Mouse (Mus musculus) intestine, postnatal 0 days (tissue): ENCODE data around the gene Ect2. TPM values are rescaled to one million over a fixed set of nuclear protein-coding genes. Genes with fewer than 3 reads are reported as not detected.

Experiments used
- ATAC-seq: fragments of 200-750 bp; cut with Nextera tagmentation; 2 replicates; pipeline ENCODE4 v1.8.0; 2017; ENCODE audit warnings: mild to moderate bottlenecking, moderate TSS enrichment, moderate library complexity
- H3K27ac ChIP-seq: fragments of 300-500 bp; sonication (generic); 2 replicates; pipeline ENCODE4 v1.5.1; 2014; ENCODE audit warnings: mild to moderate bottlenecking, low read depth, low read length, moderate library complexity
- H3K27me3 ChIP-seq: fragments of 300-500 bp; sonication (generic); replicated peaks from 2 replicates; pipeline ENCODE4 v1.6.1; 2014; ENCODE audit warnings: low read length, mixed read lengths; ENCODE audit not compliant: control insufficient read depth, insufficient read depth
- H3K36me3 ChIP-seq: fragments of 300-500 bp; sonication (generic); 2 replicates; pipeline ENCODE4 v1.6.1; 2014; ENCODE audit warnings: mild to moderate bottlenecking, moderate library complexity; ENCODE audit not compliant: control insufficient read depth, insufficient read depth
- H3K4me1 ChIP-seq: fragments of 300-500 bp; sonication (generic); replicated peaks from 2 replicates; pipeline ENCODE4 v1.6.1; 2014; ENCODE audit warnings: antibody characterized with exemption, low read length, mixed read lengths; ENCODE audit not compliant: control insufficient read depth, insufficient read depth
- H3K4me2 ChIP-seq: fragments of 300-500 bp; sonication (generic); replicated peaks from 2 replicates; pipeline ENCODE4 v1.6.1; 2014; ENCODE audit warnings: low read depth, mild to moderate bottlenecking, moderate library complexity
- H3K4me3 ChIP-seq: fragments of 300-500 bp; sonication (generic); 2 replicates; pipeline ENCODE4 v1.5.1; 2014; ENCODE audit warnings: low read depth, low read length
- H3K9ac ChIP-seq: fragments of 300-500 bp; sonication (generic); 2 replicates; pipeline ENCODE4 v1.6.1; 2014; ENCODE audit warnings: mild to moderate bottlenecking, low read depth, low read length
- H3K9me3 ChIP-seq: fragments of 300-500 bp; sonication (generic); 2 replicates; pipeline ENCODE4 v1.6.1; 2016; ENCODE audit warnings: mixed run types; ENCODE audit not compliant: control insufficient read depth
- CTCF ChIP-seq: sonication (generic); IDR thresholded peaks from 2 replicates; pipeline ENCODE4 v1.5.1; 2016; ENCODE audit warnings: low read depth, mild to moderate bottlenecking, control low read depth, antibody characterized with exemption, moderate library complexity
- WGBS: fragments of 180-500 bp; shearing (Covaris S2); extraction: QIAGEN DNeasy Blood & Tissue Kit; methylation state at CpG from one replicate; pipeline ENCODE4 v1.1.7; 2014; 5-methylcytosine and 5-hydroxymethylcytosine counted together
- polyA plus RNA-seq: library from polyadenylated mRNA; unstranded; fragments of >200 nt; fragmentation: Nextera tagmentation; extraction: Ambion mirVana; gene quantifications from 2 replicates; pipeline ENCODE4 v1.2.1, GENCODE M21; 2015

The Ect2 gene
- polyA plus RNA-seq, 1 experiment from 2014 or later: 9.1 TPM

DNA sequence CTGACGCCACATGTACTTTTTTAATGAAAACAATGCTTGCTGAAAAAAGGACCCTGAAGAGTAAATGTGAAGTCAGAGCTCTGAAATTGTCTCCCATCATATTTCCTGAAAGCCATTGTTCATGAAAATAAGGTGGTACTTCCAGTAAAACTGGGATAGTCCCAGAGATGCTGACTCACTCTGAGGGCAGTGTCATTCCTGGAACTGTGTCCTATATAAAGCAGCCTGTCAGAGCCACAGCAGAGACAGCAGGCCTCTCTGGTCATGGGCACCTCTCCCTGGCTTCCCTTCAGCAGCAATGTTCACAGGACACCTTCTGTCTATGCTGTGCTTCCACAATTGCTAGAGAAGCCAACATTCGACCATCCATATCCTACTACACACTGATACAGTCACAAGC is 98.9 kb downstream of the Ect2 start:
- 79% methylated on average over 2 of the region's 2 CpGs for WGBS
- no peak for ATAC-seq
- no peaks in the 10 kb centered on the region for H3K9me3 ChIP-seq
- no peak for TF ChIP-seq CTCF
- H3K27me3 ChIP-seq: no peaks in the 10 kb centered on the region
- no peaks in the 10 kb centered on the region for H3K36me3 ChIP-seq
- no peaks in the 10 kb centered on the region for H3K4me1 ChIP-seq
- no peak overlapping the region for H3K4me2 ChIP-seq
- no peak overlapping the region for H3K27ac ChIP-seq
- H3K9ac ChIP-seq: no peak overlapping the region
- H3K4me3 ChIP-seq: no peak overlapping the region

Other genes with a start within 250 kb of the Ect2 start
- 12.6 and 15.0 TPM in 2 replicates for gene Nceh1, start 29.1 kb upstream of the Ect2 start, polyA plus RNA-seq
- gene Tnfsf10, start 163.2 kb upstream of the Ect2 start, polyA plus RNA-seq: 3.1 TPM in 2 replicates
- gene Ghsr, start 217.5 kb upstream of the Ect2 start, polyA plus RNA-seq: 0.04 TPM in 1 of 2 replicates, not detected in the other